Mouse (Mus musculus): ENCODE results near the gene Tnfrsf12a.

GRCm38 (mm10) chr17:23660117-23660875 lies 17.0 kb downstream of the Tnfrsf12a start, which contains the start of gene Bicdl2:
- TF ChIP-seq CTCF (IDR thresholded peaks at IDR 0.05; ENCODE audit: control insufficient read depth, insufficient read depth, low read length) (peak; percentile 65), POLR2A (IDR thresholded peaks at IDR 0.05; ENCODE audit: borderline replicate concordance, control insufficient read depth, low read depth, low read length) (no peak)
